Mouse (Mus musculus) erythroblast, embryonic 14.5 days (primary cell): Measurements from ENCODE around the gene Timp3.

Experiments used
- GATA1 ChIP-seq: IDR thresholded peaks from 2 replicates; pipeline ENCODE4 v1.6.1; 2012; ENCODE audit warnings: low read length, inconsistent platforms, mixed read lengths
- TAL1 ChIP-seq: IDR thresholded peaks from 3 replicates; pipeline ENCODE4 v1.6.1; 2012; ENCODE audit warnings: low read length, inconsistent platforms, mixed read lengths

GRCm38 (mm10) chr10:86339649-86340379, 39.6 kb downstream of the Timp3 start:
- TF ChIP-seq TAL1: no peak
- no peak for TF ChIP-seq GATA1
